Mouse (Mus musculus) CH12.LX (cell line): Measurements from ENCODE around the gene Alyref2.

Experiments used
- CTCF ChIP-seq, 2 experiments: IDR thresholded peaks in 1 of 2; conservative IDR thresholded peaks in 1 of 2; 2 replicates each; pipeline ENCODE4 v1.5.1; 2011 to 2012; ENCODE audit warnings: low read depth in 2 of 2, low read length in 2 of 2, improper control_type of control experiment in 1 of 2, inconsistent platforms in 1 of 2, mild to moderate bottlenecking in 1 of 2, moderate library complexity in 1 of 2
- EP300 ChIP-seq: IDR thresholded peaks from 2 replicates; pipeline ENCODE4 v1.6.1; 2011; ENCODE audit warnings: low read length, improper control_type of control experiment
- MAFK ChIP-seq: IDR thresholded peaks from 2 replicates; pipeline ENCODE4 v1.6.1; 2011; ENCODE audit warnings: low read length, improper control_type of control experiment; ENCODE audit not compliant: insufficient replicate concordance
- MXI1 ChIP-seq: IDR thresholded peaks from 2 replicates; pipeline ENCODE4 v1.6.1; 2011; ENCODE audit warnings: mild to moderate bottlenecking, low read depth, low read length, improper control_type of control experiment
- POLR2A ChIP-seq: IDR thresholded peaks from 2 replicates; pipeline ENCODE4 v1.6.1; 2011; ENCODE audit warnings: low read depth, mild to moderate bottlenecking, improper control_type of control experiment, low read length
- RCOR1 ChIP-seq: conservative IDR thresholded peaks from 2 replicates; pipeline ENCODE4 v1.6.1; 2012; ENCODE audit warnings: low read depth, mild to moderate bottlenecking, inconsistent platforms, low read length, improper control_type of control experiment
- SMC3 ChIP-seq: IDR thresholded peaks from 2 replicates; pipeline ENCODE4 v1.6.1; 2011; ENCODE audit warnings: low read depth, low read length, improper control_type of control experiment
- USF1 ChIP-seq: IDR thresholded peaks from 2 replicates; pipeline ENCODE4 v1.6.1; 2014; ENCODE audit warnings: low read depth, mild to moderate bottlenecking, inconsistent platforms, low read length, improper control_type of control experiment
- ZC3H11A ChIP-seq: IDR thresholded peaks from 2 replicates; pipeline ENCODE4 v1.6.1; 2012; ENCODE audit warnings: low read depth, mild to moderate bottlenecking, inconsistent platforms, low read length, improper control_type of control experiment
- ZKSCAN1 ChIP-seq: IDR thresholded peaks from 2 replicates; pipeline ENCODE4 v1.6.1; 2012; ENCODE audit warnings: low read depth, inconsistent platforms, low read length, improper control_type of control experiment, borderline replicate concordance

GRCm38 (mm10) chr1:171515039-171515438, 11.8 kb downstream of the Alyref2 start:
- TF ChIP-seq CTCF (conservative IDR thresholded peaks at IDR 0.05 in 1 of 2, IDR thresholded peaks at IDR 0.05 in 1 of 2; ENCODE audit: low read depth in 2 of 2, low read length in 2 of 2), result peak in 1 of 2 experiments; percentile 88; a peak in 2 of 4 replicates
- no peak for TF ChIP-seq EP300
- TF ChIP-seq USF1, result no peak
- no peak for TF ChIP-seq POLR2A
- peak; percentile 27 for TF ChIP-seq SMC3
- TF ChIP-seq RCOR1, result no peak
- TF ChIP-seq ZC3H11A, result no peak
- TF ChIP-seq MXI1, result no peak
- TF ChIP-seq ZKSCAN1, result no peak
- TF ChIP-seq MAFK, result no peak
